Mouse (Mus musculus) mature B cell (primary cell): ENCODE data around the gene Tbx5.
"Not testable (repeated sequence)": the region's sequence is repeated elsewhere in the genome, so short reads cannot be mapped to it uniquely, and the experiment has no call there.

Experiments
- in situ Hi-C: fragments of 300-500 bp; cut with MboI; formaldehyde crosslinking; loops from 2 replicates; pipeline ENCODE4 v1.14.3; 2019

Gene Tbx5

DNA sequence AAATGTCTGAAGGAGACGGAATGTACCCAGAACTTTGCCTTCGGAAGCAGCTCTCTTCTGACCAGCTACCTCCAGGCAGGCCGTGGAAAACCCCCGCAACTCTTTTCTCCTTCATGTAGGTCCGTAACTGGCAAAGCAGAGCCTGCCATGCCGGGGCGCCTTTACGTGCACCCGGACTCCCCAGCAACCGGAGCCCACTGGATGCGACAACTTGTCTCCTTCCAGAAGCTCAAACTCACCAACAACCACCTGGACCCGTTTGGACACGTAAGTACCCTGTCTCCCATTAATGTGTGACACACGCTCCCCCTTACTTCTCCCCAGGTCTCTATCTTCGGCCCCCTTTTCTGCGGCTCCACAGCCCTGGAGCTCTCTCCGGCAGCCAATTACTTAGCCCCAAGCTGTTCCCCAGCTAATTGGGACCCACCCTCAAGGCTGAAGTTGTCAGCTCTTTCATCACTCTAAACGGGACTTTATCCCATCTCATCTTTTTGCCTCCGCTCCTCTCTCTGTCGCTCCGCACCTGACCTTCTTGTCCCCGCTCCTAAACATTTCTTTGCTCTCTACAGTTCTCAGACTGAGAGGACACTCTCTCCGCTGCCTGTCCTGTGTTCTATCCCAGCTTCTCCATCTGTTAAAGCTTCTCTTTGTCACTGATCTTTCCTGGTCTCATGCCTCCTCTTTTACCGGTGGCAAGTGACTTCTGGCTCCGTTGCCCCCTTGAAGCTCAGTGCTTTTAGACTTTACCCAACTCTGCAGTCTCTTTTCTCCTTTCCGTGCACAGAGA is 9.4 kb downstream of the Tbx5 start:
- in situ Hi-C loops: no loop called here

DNA sequence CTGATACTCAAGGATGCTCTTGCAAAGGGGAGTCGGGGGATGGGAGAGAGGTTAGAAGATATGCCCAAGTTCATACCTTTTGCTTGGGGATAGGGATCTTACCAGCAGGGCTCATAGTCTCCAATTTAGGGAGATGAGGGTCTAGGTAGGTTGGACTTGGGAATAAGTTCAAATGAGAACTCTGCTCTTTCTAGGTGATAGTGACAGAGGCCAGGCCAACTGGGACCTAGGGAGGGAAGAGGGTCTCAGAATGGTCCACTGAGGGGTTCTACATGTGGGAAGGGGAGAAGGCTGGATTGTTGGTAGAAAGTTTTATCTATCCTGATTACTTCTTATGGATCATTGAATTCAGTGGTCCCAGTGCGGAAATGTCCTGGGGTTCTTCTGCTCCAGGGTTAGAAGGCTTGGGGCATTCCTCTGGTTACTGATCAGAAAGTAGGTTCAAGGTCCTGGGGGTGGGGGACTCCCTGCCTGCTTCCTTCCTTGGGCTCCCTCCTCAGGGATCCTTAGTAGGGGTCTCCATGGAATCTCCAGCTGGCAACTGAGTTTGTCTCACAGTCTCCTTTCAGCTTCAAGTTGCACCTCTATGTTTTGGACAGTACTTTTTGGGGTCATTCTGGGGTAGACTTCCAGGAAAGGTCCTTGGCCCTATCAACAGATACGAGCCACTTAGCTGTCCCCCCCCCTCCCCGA is 10.4 kb downstream of the Tbx5 start:
- in situ Hi-C loops: no loop called here

DNA sequence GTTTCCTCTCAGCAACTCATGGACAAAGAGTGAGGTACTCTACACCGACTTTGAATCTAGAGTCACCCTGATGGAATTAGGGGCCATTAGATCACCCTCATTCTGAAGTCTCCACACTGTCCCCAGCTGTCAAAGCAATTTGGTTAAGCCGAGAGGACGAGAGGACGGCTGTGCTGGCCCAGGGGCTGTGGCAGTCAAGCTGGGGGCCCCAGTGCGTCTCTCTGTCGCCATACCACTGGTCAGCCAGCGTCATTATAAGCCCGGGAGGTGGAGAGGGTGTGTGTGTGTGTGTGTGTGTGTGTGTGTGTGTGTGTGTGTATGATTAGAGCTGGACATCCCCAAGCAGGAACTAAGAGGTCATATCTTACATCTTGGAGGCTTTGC is 10.9 kb downstream of the Tbx5 start:
- in situ Hi-C loops: no loop called here

DNA sequence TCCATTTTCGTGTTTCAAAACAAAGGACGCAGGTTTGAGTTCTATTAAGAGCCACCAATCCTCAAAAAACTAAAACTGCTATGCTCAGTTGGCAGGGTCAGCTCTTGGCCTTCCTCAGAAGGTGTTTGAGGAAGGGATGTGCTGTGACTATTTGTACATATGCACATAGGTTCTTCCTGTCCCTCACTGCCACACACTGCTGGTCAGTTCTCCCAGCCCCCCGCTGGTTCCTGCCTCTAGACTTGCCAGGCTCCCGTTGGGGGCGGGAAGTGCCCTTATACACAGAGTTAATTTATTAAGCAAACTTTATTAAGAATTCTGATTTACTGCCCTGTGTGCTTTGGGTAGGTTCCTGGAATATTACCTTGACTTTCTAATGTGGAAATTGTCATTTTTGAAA is 11.9 kb downstream of the Tbx5 start:
- in situ Hi-C loops: no loop called here

DNA sequence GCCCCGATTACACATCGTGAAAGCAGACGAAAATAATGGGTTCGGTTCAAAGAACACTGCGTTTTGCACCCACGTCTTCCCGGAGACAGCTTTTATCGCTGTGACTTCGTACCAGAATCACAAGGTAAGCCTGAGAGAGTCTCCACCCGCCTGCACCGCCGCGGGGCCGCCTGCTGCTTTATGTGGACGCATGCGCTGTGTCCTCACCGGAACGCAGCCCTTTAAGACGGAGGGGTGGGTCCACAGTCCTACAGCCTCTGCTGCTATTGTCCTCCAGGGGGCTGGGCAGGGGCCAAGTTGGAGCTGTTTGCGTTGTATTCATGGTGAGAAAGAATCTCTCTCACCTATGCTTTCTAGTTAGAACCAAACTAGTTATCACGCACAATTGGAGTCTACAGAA is 12.5 kb downstream of the Tbx5 start:
- in situ Hi-C loops: no loop called here

DNA sequence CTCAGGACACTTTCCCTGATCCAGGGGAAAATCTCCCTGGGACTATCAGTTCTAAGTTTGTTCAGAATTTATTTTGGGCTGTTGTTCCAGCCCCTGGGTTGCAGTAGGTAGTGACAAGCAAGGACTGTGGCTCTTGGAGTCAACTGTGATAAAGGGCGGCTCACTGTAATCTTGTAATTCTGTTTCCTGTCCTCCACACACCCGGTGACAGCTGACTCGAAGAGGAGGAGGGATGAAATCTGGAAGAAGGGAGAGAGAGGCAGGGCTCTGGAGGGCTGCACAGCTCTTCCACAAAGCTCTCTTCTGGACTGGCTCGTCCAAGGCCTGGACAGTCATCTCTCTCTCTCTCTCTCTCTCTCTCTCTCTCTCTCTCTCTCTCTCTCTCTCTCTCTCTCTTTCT is 24.6 kb downstream of the Tbx5 start:
- in situ Hi-C loops: no loop called here

DNA sequence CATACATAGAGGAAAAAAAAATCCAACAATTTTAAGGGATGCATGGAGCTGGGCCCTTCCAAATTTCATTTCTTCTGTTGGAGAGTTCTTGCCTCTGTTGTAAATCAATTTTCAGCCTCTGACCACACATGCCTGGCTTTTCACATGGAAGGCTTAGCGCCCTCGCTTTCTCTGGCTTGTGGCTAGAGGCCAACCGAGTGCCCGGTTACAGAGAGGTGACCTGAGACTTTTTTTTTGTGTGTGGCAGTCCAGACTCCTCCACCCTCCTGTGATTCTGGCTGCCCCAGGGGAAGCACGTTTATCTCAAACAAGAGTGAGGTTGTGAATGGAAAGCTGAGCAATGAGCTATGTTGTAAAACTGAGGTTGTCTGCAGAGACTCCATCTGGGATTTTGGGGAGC is 28.8 kb downstream of the Tbx5 start:
- in situ Hi-C loops: no loop called here

DNA sequence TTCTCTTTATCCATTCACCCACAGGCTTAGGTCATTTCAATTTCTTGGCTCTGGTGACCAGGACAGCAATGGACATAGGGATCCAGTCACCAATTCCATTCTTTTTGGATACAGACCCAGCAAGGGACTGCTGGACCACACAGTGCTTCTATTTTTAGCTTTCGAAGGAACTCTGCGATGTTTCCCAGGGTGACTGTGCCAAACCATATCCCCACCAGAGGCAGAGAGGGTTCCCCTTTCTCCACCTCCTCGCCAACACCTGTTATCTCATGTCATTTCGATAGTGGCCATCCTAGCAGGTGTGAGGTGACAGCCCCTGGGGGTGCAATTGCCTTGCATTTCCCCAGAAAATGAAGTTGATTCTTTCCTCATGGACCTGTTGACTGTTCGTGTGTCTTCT is 30.0 kb downstream of the Tbx5 start:
- in situ Hi-C loops: no loop called here

DNA sequence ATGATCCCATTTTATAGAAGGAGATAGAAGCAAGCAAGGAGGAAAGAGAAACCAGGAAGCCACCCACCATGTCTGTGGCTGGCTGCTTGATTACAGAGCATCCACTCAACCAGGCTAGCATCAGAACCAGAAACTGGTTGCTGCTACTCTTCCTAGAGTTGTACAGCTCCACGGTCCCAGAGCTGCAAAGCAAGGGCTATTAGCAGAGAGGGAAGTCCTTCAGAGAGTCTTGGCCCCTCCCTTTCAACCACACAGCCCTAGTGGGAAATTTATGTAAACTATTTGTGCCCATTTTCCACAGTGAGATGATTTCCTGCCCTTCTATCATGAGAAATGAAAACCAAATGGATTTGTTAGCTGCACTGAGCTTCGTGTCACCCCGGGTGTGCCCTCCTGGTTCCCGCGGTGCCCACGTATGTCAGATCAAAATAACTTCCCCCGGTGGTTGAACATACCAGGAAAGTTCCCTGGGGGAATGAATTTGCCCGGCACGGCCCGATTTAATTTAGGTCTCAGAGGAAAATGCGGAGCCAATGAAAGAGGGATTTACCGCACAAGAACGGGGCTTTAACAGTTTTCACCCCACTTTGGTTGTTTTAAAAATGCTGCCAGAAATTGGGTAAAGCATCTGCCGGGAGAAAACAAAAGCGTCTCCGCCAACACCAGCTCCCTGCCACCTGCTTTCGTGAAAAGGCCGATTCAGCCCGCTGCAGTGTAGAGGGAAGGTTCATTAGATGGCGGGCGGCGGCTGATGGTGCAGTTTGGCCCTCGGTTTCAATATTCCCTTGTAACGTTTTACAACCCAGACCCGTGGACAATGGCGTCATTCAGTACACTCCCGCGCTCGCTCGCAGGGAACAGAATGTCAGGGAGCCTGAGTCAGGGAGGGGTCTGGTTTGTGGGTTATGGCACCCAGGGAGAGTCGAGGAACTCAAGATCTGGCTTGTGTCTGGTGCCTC is 34.1 kb downstream of the Tbx5 start:
- in situ Hi-C loops: no loop called here

DNA sequence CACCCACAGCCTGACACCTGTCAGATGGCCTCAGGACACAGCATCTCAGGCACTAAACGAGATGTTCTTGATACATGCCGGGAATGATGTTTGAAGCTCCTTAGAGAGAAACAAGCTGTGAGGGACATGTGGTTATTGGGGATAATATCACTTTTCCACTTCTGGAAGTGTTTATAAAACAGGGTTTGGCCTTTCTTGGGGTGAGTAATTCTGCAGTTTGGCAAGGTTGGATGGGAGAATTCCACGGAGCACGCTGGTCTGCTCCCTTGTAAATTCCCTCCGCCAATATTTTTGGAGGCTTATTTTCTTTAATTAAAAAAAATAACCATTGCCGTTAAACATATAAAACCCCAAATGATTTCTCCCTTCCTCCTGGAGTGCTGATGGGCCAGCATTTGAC is 35.5 kb downstream of the Tbx5 start:
- in situ Hi-C loops: no loop called here

DNA sequence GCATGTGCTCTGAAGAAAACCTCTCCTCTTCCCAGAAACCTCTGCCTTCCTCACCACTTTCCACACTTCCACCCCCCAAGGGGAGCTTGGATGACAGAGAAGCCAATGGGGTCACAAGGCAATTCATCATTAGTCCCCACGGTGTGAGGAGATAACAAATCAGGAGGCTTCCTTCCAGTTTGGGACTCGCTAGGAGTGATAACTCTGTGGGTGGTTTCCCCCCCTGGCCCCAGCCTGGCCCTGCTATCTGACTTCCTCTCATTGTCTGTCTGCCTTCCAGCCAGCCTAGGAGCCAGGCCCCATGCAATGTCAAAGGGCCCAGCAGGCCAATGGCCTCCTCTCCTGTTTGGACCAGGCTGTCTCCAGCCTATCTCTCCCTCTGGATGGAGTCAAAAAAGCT is 43.0 kb downstream of the Tbx5 start:
- in situ Hi-C loops: no loop called here

DNA sequence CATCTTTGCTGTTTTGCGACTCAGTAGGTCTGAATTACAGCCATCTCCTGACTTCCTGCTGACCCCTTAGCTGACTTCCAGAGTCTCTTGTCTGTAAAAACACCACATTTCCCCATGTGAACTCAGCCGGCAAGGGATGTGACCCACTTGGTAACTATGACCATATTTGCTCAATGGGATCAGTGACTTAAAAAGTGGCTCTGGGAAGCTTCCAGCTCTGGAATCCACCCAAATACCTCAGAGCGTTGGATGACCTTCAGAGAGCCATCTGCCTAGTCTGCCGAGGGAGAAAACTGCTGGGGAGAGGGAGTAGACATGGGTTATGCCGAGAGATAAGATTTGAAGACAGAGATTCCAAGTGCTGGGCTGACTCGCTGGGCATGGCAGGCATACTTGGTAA is 44.7 kb downstream of the Tbx5 start:
- in situ Hi-C loops: no loop called here

DNA sequence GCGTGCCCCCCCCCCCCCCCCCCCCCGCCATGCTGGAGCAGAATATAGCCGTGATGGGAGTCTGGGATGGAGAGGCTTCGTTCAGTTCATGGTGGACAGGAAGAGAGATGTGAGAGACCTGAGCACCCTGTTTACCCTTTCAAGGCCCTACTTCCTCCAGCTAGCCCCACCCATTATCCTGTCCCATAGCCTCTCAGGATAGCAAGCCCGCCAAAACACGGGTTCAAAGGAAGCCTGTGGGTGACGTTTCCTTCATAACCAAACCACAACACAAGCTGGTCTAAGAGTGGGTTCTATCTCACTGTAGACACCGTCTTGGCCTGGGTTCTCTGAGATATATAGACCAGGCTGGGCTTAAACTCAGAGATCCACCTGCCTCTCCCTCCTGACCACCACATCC is 53.1 kb downstream of the Tbx5 start:
- in situ Hi-C loops: no loop called here

DNA sequence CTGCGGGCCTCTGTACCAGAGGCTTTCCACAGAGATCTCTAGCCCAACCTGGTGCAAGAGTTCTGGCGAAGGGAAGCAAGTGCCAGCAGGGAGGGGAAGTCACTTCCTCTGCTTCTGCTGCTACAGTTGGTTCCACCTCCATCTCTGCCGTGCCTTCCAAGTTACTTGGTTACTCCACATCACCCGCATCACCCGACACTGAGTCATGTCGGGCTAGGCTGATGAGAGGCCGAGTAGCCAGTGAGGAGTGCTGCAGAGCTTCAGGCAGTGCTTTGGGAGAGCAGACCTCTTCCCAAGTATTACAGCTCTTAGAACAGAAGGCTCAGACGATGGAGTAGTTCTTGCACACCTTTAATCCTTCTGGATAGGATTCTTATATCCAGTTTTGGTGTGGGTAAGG is 54.9 kb downstream of the Tbx5 start:
- in situ Hi-C loops: no loop called here

DNA sequence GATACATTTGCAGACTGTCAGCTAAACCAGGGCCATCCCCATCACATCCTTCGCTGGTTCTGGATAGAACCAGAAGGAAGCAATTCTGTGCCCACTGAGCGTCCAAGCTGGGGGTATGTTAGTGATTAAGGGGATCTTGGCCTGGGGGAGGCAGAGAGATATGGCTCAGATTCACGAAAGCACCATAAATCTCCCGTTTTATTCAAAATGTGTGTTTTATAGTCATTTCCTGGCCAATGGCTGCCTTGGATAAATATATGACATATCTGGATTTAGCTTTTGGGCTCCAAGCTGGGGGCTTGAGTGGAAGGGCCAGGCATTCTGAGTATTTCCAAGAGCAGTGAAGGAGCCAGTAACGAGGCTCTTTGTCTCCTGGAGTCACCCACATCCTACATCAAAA is 59.5 kb downstream of the Tbx5 start:
- in situ Hi-C loops: no loop called here

DNA sequence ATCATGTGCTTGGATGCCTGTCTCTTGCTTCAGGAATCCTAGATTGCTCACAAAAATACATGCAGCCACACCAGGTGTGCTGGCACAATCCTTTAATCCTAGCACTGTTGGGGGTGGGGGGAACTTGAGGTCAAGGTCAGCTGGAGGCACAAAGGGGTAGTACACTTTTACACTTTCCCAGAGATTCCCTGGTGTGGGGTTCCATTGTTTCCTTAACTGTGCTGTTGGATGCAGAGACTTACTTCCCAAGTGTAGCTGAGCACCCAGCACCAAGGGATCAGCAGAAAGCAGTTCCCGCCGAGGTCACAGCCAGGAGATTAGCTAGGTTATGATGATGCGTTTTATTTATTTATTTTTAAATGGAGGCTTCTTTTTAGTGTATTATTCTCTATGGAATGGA is 60.6 kb downstream of the Tbx5 start:
- in situ Hi-C loops: no loop called here

DNA sequence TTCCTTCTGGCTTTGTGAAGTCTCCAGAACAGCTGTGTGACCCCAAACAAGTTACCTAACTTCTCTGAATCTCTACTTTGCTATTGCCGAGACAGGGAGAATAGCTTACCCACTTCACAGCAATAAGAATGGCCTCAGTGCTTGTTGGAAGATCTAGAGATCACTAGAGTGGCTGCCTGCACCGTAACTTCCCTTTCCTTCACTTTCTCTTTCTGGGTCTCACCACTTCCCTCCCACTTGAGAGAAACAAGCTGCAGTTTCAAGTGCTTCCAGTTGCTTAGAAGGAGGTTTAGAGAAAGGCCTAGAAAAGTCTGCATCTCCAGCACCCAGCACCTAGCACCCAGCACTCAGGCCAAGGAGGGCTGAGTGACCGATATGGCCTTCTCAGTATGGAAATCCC is 64.1 kb downstream of the Tbx5 start:
- in situ Hi-C loops: no loop called here

DNA sequence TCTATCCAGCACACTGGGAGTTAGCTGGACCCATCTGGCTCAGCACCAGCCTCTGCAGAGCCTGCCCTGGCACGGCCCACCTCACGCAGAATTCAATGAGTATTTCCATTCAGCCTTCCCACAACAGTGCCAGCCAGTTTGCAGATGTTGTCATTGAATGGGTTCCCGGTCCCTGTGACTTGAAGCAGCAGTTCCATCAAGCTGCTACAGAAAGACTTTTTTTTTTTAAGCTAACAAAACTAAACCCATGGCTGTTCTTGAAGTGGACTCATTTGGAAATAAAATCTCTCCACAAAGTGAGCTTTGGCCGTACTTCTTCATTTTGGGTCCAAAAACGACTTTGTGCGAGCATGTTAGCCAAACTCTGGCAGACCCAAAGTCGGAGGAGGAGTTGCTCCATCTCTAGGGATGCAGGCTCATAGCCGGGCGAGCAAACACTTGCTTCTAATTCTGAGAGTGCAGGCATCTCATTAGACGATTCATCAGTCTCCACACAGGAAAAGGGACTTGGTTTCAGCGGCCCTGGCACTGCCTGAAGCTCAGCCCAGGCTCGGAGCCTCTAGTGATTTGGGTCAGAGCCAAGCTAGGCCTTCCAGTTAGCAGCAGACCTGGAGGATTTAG is 84.2 kb downstream of the Tbx5 start:
- in situ Hi-C loops: no loop called here

DNA sequence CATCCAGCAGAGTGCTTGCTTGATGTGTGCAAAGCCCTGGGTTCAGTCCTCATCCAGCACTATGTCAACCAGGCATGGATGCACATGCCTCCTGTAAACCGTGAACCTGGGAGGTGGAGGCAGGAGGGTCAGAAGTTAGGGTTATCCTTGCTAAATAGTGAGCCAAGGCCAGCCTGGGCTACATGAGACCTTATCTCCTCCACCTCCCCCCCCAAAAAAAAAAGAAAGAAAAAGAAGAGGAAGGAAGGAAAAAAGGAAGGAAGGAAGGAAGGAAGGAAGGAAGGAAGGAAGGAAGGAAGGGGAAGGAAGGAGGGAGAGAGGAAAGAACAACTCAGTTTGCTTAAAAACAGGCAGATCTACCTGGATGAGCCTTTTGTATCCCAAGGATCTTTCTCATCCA is 85.9 kb downstream of the Tbx5 start:
- in situ Hi-C loops: not testable (repeated sequence)

DNA sequence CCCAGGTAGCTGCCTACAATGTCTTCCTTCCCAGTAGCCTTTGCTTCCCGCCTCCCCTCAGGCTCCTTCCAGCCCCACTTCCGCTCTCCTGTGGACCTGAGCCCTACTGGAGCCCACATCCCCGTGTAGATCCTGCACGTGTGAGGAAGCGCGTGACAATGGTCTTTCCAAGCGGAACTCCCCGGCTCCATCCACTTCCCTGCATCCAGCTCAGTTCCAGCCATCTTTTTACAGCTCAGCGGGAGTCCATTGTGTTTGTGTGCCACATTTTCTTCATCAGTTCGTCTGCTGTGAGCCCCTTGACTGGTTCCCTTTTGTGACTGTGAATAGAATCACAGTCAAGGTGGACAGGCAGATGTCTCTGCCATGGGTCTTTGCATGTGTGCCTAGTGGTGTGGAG is 88.5 kb downstream of the Tbx5 start:
- in situ Hi-C loops: no loop called here

DNA sequence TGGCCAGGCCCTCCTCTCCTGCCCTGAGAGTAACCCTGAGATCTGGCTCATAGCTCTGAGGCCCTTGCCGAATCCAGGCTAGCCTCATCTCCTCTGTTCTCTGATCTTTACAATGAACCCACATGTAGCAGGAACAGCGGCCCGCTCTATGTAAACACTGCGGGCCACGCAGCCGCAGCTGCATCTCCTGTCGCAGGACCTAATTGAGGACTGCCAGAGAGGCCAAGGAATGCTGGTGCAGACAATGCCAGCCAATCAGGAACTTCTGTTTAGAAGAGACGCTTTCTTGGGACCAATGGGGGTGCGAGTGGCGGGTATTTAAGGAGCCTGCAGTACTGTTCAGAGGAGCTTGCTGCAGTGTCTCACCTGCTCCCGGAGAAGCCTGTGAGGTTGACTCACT is 89.8 kb downstream of the Tbx5 start:
- in situ Hi-C loops: no loop called here
